Mouse (Mus musculus) stomach, embryonic 15.5 days (tissue): Measurements from ENCODE around the gene Mrpl43. TPM values are rescaled to one million over a fixed set of nuclear protein-coding genes. Genes with fewer than 3 reads are reported as not detected.
A peak's percentile ranks its signal among the peaks of the same experiment; 100 is the strongest.

Experiments
- ATAC-seq: fragments of 200-750 bp; cut with Nextera tagmentation; 2 replicates; pipeline ENCODE4 v1.8.0; 2017; ENCODE audit warnings: low read depth, moderate number of reproducible peaks, moderate TSS enrichment; ENCODE audit not compliant: insufficient read depth, low FRiP score
- H3K27ac ChIP-seq: fragments of 300-500 bp; sonication (generic); 2 replicates; pipeline ENCODE4 v1.5.1; 2015; ENCODE audit warnings: mild to moderate bottlenecking, inconsistent platforms
- H3K27me3 ChIP-seq: fragments of 300-500 bp; sonication (generic); replicated peaks from 2 replicates; pipeline ENCODE4 v1.6.1; 2015; ENCODE audit warnings: inconsistent platforms
- H3K36me3 ChIP-seq: fragments of 300-500 bp; sonication (generic); 2 replicates; pipeline ENCODE4 v1.6.1; 2015; ENCODE audit warnings: inconsistent platforms
- H3K4me1 ChIP-seq: fragments of 300-500 bp; sonication (generic); 2 replicates; pipeline ENCODE4 v1.6.1; 2015; ENCODE audit warnings: inconsistent platforms
- H3K4me2 ChIP-seq: fragments of 300-500 bp; sonication (generic); 2 replicates; pipeline ENCODE4 v1.6.1; 2015; ENCODE audit warnings: mild to moderate bottlenecking, inconsistent platforms
- H3K4me3 ChIP-seq: fragments of 300-500 bp; sonication (generic); replicated peaks from 2 replicates; pipeline ENCODE4 v1.5.1; 2015; ENCODE audit warnings: inconsistent platforms
- H3K9ac ChIP-seq: fragments of 300-500 bp; sonication (generic); 2 replicates; pipeline ENCODE4 v1.6.1; 2015; ENCODE audit warnings: inconsistent platforms
- H3K9me3 ChIP-seq: fragments of 300-500 bp; sonication (generic); 2 replicates; pipeline ENCODE4 v1.6.1; 2016; ENCODE audit warnings: inconsistent platforms
- WGBS: fragments of 180-500 bp; shearing (Covaris S2); methylation state at CpG from one replicate; pipeline ENCODE4 v1.1.7; 2015; 5-methylcytosine and 5-hydroxymethylcytosine counted together
- polyA plus RNA-seq: library from polyadenylated mRNA; unstranded; fragments of >200 nt; fragmentation: Nextera tagmentation; extraction: Ambion mirVana; gene quantifications from 2 replicates; pipeline ENCODE4 v1.2.1, GENCODE M21; 2015

Mrpl43 gene
- polyA plus RNA-seq, 1 experiment from 2014 or later, result 70.4 TPM

DNA sequence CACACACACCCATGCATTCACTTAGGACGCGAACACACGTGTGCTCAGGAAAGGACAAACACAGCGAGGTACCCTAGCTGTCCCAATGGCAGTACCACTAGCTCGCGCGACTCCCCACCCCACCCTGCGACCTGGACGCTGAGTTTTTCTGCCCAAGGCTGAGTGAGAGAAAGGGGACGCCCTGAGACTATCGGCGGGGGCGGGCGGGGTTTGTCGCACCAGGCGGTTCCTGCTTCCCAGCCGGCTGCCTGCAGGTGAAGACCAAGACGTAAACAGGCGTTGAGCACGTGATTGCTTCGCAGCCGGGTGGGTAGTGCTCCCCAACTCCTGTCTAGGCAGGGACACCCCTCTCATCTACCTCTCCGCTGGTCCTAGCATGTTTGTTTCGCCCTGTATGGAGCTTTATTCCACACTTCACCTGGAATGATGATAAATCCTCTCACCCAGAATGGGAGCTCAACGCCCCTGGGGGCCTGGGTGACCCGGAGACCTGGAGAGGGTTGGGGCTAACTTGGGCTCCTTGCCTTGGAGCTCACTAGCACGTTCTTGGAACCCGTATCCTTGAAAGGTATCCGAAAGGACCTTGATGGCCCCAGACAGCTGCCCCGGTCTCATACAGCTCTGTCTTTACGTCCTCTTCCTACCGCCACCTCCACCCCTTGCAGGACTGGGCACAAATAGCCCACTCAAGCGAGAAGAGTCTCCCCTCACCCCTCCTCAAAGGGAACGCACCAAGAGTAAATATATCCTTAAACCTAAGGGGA is 9.5 kb upstream of the Mrpl43 start:
- H3K4me1 ChIP-seq, result peaks cover 44% of the 10 kb centered on the region
- WGBS, result under 1% methylated on average over 32 of the region's 34 CpGs
- ATAC-seq, result no peak

DNA sequence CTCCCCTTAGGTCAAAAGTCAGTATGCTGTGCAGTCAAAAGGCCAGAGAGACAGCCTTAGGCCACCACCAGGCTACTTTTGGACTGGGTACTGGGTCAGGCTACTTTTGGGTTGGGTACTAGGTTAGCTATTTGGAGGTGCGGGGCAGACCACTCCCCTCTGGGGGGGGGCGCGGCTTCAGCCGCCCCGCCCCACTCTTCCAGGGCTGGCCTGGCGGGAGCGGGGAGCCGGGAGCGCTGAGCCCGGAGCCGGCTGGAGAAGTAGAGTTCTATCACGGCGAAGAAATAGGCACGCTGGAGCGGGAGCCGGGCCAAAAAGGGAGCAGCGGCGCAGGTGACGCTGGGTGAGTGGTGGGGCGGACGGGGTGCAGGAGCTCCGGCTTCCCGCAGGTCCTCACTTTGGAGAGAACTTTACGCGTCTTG is 8.8 kb upstream of the Mrpl43 start:
- Histone ChIP-seq H3K4me3 (peak overlapping the region; percentile 59), H3K36me3 (peaks cover 10% of the 10 kb centered on the region; the same call in 1 of the 2 replicates), H3K9me3 (no peaks in the 10 kb centered on the region), H3K27me3 (no peaks in the 10 kb centered on the region), H3K9ac (peak overlapping the region; percentile 40; the same call in 1 of the 2 replicates), H3K27ac (peak overlapping the region; percentile 100), H3K4me2 (peak overlapping the region; percentile 95), H3K4me1 (peaks cover 38% of the 10 kb centered on the region)
- peak; percentile 23 for ATAC-seq
- under 1% methylated on average over 25 of the region's 25 CpGs for WGBS

More for the DNA sequence above, 9.5 kb upstream of the Mrpl43 start:
- peak overlapping the region; percentile 59 for H3K4me3 ChIP-seq
- peak overlapping the region; percentile 100 for H3K27ac ChIP-seq
- H3K27me3 ChIP-seq, result no peaks in the 10 kb centered on the region
- H3K4me2 ChIP-seq, result peak overlapping the region; percentile 95
- H3K9me3 ChIP-seq, result no peaks in the 10 kb centered on the region
- H3K9ac ChIP-seq, result peak overlapping the region; percentile 40; the same call in 1 of the 2 replicates
- peaks cover 3% of the 10 kb centered on the region; the same call in 1 of the 2 replicates for H3K36me3 ChIP-seq

DNA sequence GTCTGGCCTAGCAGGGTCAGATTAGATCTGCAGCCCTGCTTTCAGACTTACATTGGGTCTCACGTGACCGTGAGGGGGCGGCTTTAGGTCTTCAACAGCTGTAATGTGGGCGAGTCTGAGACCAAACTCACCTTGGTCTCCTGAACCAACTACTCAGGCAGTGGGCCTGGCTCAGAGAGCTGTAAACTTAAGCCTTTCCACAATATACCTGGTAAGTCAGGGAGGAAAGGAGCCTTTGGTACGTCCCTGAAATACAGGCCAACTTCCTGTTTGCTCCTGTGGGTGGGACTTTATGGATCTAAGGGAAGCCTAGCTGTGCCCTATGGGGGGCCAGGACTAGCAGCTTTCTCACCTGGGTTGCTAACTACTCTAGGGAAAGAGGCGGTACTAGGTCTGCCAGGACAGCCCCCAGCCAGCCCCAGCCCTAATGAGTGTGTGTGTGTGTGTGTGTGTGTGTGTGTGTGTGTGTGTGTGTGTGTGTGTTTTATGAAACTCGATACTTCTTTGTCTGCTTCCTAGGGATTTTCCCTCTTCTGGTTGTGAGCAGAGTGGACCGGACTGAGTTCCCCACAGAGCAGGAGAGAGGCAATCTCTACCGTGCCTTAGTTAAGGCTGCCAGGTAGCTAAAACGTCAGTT is 8.2 kb upstream of the Mrpl43 start, which contains the start of gene Lzts2:
Gene Lzts2, plus strand, starts transcription at position 80 of the 637 bp plus-strand sequence.
- no peaks in the 10 kb centered on the region for H3K9me3 ChIP-seq
- peak within 1 kb of the TSS; percentile 59 for H3K4me3 ChIP-seq
- peak within 1 kb of the TSS; percentile 40; the same call in 1 of the 2 replicates for H3K9ac ChIP-seq
- ATAC-seq, result peak; percentile 62
- 7% methylated on average over 10 of the region's 10 CpGs for WGBS
- peak within 1 kb of the TSS; percentile 95 for H3K4me2 ChIP-seq
- no peaks in the 10 kb centered on the region for H3K27me3 ChIP-seq
- H3K4me1 ChIP-seq, result peaks cover 32% of the 10 kb centered on the region
- H3K36me3 ChIP-seq, result peaks cover 13% of the 10 kb centered on the region; the same call in 1 of the 2 replicates
- peak within 1 kb of the TSS; percentile 100 for H3K27ac ChIP-seq

DNA sequence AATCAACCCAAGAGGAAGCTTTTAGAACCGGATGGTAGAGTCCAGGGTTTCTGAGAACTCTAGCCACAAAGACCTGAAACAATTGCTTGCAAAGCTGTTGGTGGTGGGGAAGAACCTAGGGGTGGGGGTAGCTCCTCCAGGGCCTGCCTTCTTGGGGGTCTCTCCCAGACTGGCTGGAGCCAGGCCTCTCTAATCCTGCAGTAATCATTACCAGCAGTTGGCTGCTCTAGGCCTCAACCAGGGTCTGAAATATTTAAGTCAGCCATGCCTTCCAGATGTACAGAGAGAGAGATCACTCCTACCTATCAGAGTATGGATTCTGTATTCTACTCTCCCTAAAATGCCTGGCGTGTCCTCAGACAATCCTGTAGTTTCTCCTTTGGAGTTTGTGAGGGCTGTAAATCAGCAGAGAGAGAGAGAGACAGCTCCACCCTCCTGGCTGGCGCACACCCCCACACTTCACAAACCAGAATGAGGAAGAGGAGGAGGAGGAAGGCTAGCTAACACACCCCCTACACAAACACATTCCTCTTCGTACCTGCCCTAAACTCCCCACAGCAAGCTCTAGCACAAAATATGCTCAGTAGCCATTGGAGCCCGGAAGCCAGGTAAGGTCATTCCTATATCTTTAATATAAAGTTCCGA is 7.5 kb upstream of the Mrpl43 start:
- WGBS, result 62% methylated on average over 6 of the region's 6 CpGs
- Histone ChIP-seq H3K9me3 (no peaks in the 10 kb centered on the region), H3K27ac (peak overlapping the region; percentile 100), H3K4me3 (no peak overlapping the region), H3K9ac (no peak overlapping the region; the same call in 1 of the 2 replicates), H3K36me3 (peaks cover 13% of the 10 kb centered on the region; the same call in 1 of the 2 replicates), H3K27me3 (no peaks in the 10 kb centered on the region), H3K4me2 (peak overlapping the region; percentile 95), H3K4me1 (peaks cover 26% of the 10 kb centered on the region)
- ATAC-seq, result no peak

DNA sequence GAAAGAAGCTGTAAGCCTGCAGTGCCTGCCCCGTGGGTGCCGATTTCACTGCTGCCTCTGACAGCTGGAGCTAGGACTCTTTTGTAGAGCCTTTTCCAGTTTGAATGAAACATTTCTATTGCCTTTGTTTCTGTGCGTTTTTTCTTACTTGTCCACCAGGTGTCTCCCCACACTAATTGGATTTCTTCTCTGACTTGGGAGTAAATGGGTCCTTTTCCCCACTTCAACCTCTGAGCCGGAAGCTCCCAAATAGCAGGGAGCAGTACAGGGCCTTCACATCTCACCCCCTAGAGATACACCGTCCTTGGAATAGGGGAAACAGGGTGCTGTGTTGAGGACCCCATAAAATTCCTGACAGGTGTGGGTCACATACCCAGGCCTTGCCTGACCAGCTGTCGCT is 6.4 kb upstream of the Mrpl43 start:
- peak overlapping the region; percentile 100 for H3K27ac ChIP-seq
- ATAC-seq, result no peak
- H3K4me1 ChIP-seq, result peaks cover 34% of the 10 kb centered on the region
- whole genome bisulfite sequencing, result 41% methylated on average over 6 of the region's 6 CpGs
- no peak overlapping the region for H3K4me3 ChIP-seq
- H3K9me3 ChIP-seq, result no peaks in the 10 kb centered on the region
- no peak overlapping the region for H3K9ac ChIP-seq
- H3K4me2 ChIP-seq, result no peak overlapping the region
- H3K27me3 ChIP-seq, result no peaks in the 10 kb centered on the region
- peaks cover 13% of the 10 kb centered on the region; the same call in 1 of the 2 replicates for H3K36me3 ChIP-seq

DNA sequence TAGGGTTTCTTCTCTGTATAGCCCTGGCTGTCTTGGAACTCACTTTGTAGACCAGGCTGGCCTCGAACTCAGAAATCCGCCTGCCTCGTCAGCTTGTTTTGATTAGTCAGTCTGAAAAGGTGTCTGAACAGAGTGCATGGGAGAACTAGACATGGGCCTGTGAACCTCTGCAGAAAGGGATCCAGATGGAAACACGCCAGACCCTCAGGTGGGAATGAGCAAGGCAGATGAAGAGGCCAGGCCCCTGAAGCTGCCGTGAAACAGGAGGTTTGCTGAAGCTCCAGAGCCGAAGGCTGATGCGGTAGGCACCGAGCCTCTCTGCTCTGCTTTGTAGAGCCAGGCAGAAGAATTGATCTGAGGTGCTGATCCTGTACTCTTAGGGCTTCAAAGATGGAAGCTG is 6.0 kb upstream of the Mrpl43 start:
- H3K4me3 ChIP-seq, result no peak overlapping the region
- no peaks in the 10 kb centered on the region for H3K9me3 ChIP-seq
- no peak overlapping the region for H3K9ac ChIP-seq
- no peaks in the 10 kb centered on the region for H3K27me3 ChIP-seq
- no peak for ATAC-seq
- WGBS, result 89% methylated on average over 8 of the region's 8 CpGs
- peaks cover 38% of the 10 kb centered on the region for H3K4me1 ChIP-seq
- no peak overlapping the region for H3K4me2 ChIP-seq
- no peak overlapping the region for H3K27ac ChIP-seq
- H3K36me3 ChIP-seq, result peaks cover 13% of the 10 kb centered on the region; the same call in 1 of the 2 replicates

DNA sequence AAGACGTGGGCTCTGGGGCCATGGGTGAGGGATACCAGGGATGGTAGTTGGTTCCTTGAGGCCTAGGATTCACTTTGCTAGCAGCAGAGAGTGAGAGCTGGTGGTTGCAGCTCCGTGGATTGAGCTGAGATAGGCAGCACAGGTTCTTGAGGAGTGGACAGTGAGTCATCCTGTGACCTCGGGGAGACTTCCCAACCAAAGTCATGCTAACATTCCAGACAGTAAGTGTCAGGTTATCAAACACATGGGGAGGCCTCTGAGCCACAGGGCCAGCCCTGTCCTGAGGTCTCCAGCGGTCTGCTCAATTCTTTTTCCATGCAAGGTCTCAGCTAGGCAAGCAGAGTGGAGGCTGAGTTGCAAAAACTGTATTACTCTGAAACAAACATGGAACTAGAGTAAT is 4.4 kb upstream of the Mrpl43 start:
- H3K27me3 ChIP-seq, result no peaks in the 10 kb centered on the region
- 80% methylated on average over 4 of the region's 4 CpGs for WGBS
- H3K27ac ChIP-seq, result no peak overlapping the region
- peaks cover 37% of the 10 kb centered on the region for H3K4me1 ChIP-seq
- no peak overlapping the region for H3K4me2 ChIP-seq
- ATAC-seq, result no peak
- peaks cover 13% of the 10 kb centered on the region; the same call in 1 of the 2 replicates for H3K36me3 ChIP-seq
- no peaks in the 10 kb centered on the region for H3K9me3 ChIP-seq
- no peak overlapping the region for H3K4me3 ChIP-seq
- H3K9ac ChIP-seq, result no peak overlapping the region

DNA sequence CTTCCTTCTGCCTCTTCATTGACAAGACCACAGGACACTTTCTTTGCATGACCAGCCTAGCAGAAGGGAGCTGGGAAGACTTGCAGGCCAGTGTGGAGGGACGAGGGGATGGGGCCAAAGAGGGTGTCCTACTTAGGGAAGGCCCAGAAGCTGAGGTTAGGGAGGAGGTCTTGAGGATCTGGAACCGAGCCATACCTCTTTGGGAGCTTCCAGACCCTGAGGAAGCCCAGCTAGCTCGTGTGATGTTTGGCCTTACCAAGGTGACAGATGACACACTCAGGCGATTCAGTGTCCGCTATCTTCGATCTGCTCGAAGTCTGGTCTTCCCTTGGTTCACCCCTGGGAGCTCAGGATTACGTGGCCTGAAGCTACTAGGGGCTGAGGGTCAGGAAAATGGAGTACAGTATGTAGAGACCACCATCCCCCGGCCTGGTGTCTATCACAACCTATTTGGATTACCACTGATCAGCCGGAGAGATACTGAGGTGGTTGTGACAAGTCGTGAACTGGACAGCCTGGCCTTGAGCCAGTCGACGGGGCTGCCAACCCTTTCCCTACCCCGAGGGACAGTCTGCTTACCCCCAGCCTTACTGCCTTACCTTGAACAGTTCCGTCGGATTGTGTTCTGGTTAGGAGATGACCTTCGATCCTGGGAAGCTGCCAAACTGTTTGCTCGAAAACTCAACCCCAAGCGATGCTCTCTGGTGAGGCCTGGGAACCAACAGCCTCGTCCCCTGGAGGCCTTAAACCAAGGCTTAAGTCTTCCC is 1.4 kb upstream of the Mrpl43 start:
- H3K4me1 ChIP-seq, result peaks cover 25% of the 10 kb centered on the region
- peak overlapping the region; percentile 93 for H3K4me2 ChIP-seq
- no peaks in the 10 kb centered on the region for H3K9me3 ChIP-seq
- ATAC-seq, result no peak
- peaks cover 13% of the 10 kb centered on the region; the same call in 1 of the 2 replicates for H3K36me3 ChIP-seq
- H3K27ac ChIP-seq, result no peak overlapping the region
- peak overlapping the region; percentile 99 for H3K4me3 ChIP-seq
- WGBS, result 80% methylated on average over 20 of the region's 20 CpGs
- H3K9ac ChIP-seq, result 0 out of 2 replicates have a peak overlapping the region, but pooled peaks have one; percentile 65
- no peaks in the 10 kb centered on the region for H3K27me3 ChIP-seq

DNA sequence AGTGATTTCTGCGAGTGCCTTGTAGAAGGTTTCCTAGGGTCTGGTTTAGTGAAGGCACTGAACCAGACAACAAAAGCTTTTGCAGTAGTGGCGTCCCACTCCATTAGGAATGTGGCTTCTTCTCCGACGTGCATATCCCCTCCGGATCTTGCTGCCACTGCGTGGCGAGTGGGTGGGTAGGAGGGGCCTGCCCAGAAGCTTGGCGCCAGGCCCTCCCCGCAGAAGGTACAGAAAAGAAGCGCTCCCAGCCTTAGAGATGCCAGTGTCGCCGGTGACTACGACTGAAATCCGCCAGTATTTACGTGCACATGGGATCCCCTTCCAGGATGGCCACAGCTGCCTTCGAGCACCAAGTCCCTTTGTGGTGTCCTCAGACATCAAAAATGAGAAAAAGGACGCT is 779 bp upstream of the Mrpl43 start:
- no peaks in the 10 kb centered on the region for H3K27me3 ChIP-seq
- H3K4me1 ChIP-seq, result peaks cover 25% of the 10 kb centered on the region
- H3K36me3 ChIP-seq, result peaks cover 13% of the 10 kb centered on the region; the same call in 1 of the 2 replicates
- peak overlapping the region; percentile 65; the same call in 1 of the 2 replicates for H3K9ac ChIP-seq
- WGBS, result 27% methylated on average over 17 of the region's 17 CpGs
- peak overlapping the region; percentile 85 for H3K27ac ChIP-seq
- no peak for ATAC-seq
- H3K9me3 ChIP-seq, result no peaks in the 10 kb centered on the region
- peak overlapping the region; percentile 99 for H3K4me3 ChIP-seq
- H3K4me2 ChIP-seq, result peak overlapping the region; percentile 93

DNA sequence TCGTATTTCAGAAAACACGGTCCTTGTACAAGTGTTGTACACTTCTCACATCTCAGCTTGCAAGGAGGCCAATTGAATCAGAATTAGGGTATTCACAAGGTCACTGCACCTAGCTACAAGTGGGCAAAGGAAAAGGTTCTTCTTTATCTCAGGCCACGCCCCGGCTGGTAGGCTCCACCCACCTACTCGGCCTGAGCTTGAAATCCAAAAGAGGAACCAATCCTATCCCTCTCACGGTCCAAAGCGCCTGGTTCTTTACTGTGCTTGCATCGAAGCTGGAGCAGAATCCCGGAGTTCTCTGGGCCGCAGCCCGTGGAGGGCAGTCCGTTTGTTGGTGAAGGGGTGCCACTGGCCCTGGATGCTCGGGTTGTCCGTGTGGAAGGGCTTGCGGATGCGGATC is 798 bp downstream of the Mrpl43 start, which contains the start of gene Twnk:
Gene Twnk, plus strand, starts transcription at position 220 of the 400 bp plus-strand sequence.
- H3K27me3 ChIP-seq, result no peaks in the 10 kb centered on the region
- peaks cover 25% of the 10 kb centered on the region for H3K4me1 ChIP-seq
- H3K27ac ChIP-seq, result peak within 1 kb of the TSS; percentile 85
- H3K4me3 ChIP-seq, result peak within 1 kb of the TSS; percentile 99
- peak within 1 kb of the TSS; percentile 77 for H3K9ac ChIP-seq
- ATAC-seq, result no peak
- H3K9me3 ChIP-seq, result no peaks in the 10 kb centered on the region
- peaks cover 13% of the 10 kb centered on the region for H3K36me3 ChIP-seq
- 11% methylated on average over 16 of the region's 16 CpGs for WGBS
- peak within 1 kb of the TSS; percentile 93 for H3K4me2 ChIP-seq
